8 mouse cellular contexts compared by ENCODE assay signal in genomic region chr4:128991500-128992008, GRCm38 (mm10). TPM values are rescaled to one million over a fixed set of nuclear protein-coding genes. Genes with fewer than 3 reads are reported as not detected.
DNase-seq lines count a peak whose midpoint lies in the region; ATAC-seq and TF ChIP-seq lines count a peak whose summit lies in the region.

Gene Ak2 (plus strand): TSS chr4:128991958.

- H3K27ac ChIP-seq in limb, embryonic 12.5 days = peak within 1 kb of the TSS; percentile 75
- no peak within 1 kb of the TSS for H3K27ac ChIP-seq in olfactory bulb, adult 2 months (ENCODE audit: insufficient read depth, low read depth, low read length)

- peaks cover 4% of the 10 kb centered on the region; the same call in 1 of the 2 replicates for H3K36me3 ChIP-seq in limb, embryonic 12.5 days

- no peaks in the 10 kb centered on the region for H3K9me3 ChIP-seq in limb, embryonic 12.5 days

- 92% methylated on average over 9 of the region's 9 CpGs for WGBS in limb, embryonic 12.5 days
- 93% methylated on average over 9 of the region's 9 CpGs for WGBS in olfactory bulb, adult 2 months

- H3K4me3 ChIP-seq in limb, embryonic 12.5 days (replicated peaks) = peak within 1 kb of the TSS; percentile 90; the same call in 1 of the 2 replicates
- H3K4me3 ChIP-seq in olfactory bulb, adult 2 months (ENCODE audit: insufficient read depth, low read depth, low read length) = no peak within 1 kb of the TSS

- peak within 1 kb of the TSS; percentile 87 for H3K4me2 ChIP-seq in limb, embryonic 12.5 days

- no peak for TF ChIP-seq POLR2A in olfactory bulb, adult 2 months (IDR thresholded peaks at IDR 0.05; ENCODE audit: insufficient read depth, low read depth, low read length)

- peaks cover 20% of the 10 kb centered on the region for H3K4me1 ChIP-seq in limb, embryonic 12.5 days (replicated peaks)
- peaks cover 13% of the 10 kb centered on the region for H3K4me1 ChIP-seq in olfactory bulb, adult 2 months (ENCODE audit: control insufficient read depth, insufficient read depth, low read length)

- no peak within 1 kb of the TSS for H3K9ac ChIP-seq in limb, embryonic 12.5 days (replicated peaks)

- DNase-seq in thymus, postnatal 0 days (ENCODE audit: low spot score) = no peak
- DNase-seq in thymus, postnatal 10 days (ENCODE audit: low spot score in 2 of 2) = no peak
- DNase-seq in heart, postnatal 14 days = no peak
- no peak for DNase-seq in frontal cortex, postnatal 25 days (ENCODE audit: low spot score in 2 of 2)
- no peak for DNase-seq in cerebellum, adult 8-10 months

- TF ChIP-seq CTCF in olfactory bulb, adult 2 months (IDR thresholded peaks at IDR 0.05; ENCODE audit: insufficient read depth, low read depth, low read length) = no peak

- no peak for ATAC-seq in erythroblast, adult 5-6 weeks (replicated peaks; ENCODE audit: low FRiP score, poor library complexity, severe bottlenecking)
- no peak for ATAC-seq in limb, embryonic 12.5 days (ENCODE audit: insufficient number of reproducible peaks, insufficient read depth, low FRiP score, low TSS enrichment, low read depth)

- H3K27me3 ChIP-seq in limb, embryonic 12.5 days = no peaks in the 10 kb centered on the region

- intact Hi-C loops in heart, postnatal 14 days (cut with DNase I) = no loop called here

RNA-seq across cellular contexts. Expression of gene Ak2, which starts in this region (rescaled TPM):
- polyA plus RNA-seq in thymus, postnatal 0 days (2015; fragmentation: Nextera tagmentation; extraction: Ambion mirVana) = 208 and 209 TPM in 2 replicates
- 15.4 and 25.7 TPM in 2 replicates for total RNA-seq in erythroblast, adult 5-6 weeks (2015; ENCODE audit: low replicate concordance)
- total RNA-seq in erythroblast, adult 5-6 weeks (2017; ENCODE audit: low replicate concordance) = 28.7 and 31.4 TPM in 2 replicates
- total RNA-seq in heart, postnatal 14 days (2021) = 10 to 100 TPM; 66.0 to 66.7 TPM
- polyA plus RNA-seq in limb, embryonic 12.5 days (2016; fragmentation: Nextera tagmentation; extraction: Ambion mirVana) = 205 and 213 TPM in 2 replicates
- polyA plus RNA-seq in olfactory bulb, adult 2 months (2012; ENCODE audit: insufficient read depth, insufficient read length, low replicate concordance, missing spikeins) = 173 TPM in 1 of 2 replicates, not detected in the other
